Mouse (Mus musculus): Measurements from ENCODE around the gene Ptpdc1.

Ptpdc1 gene

GRCm38 (mm10) chr13:48655637-48656036 is 30.2 kb upstream of the Ptpdc1 start:
- DNase-seq (ENCODE audit: low read depth, low spot score) = no peak

- DNase-seq (ENCODE audit: low read depth, low spot score) = no peak
These were observed 28.6 kb upstream of the Ptpdc1 start for GRCm38 (mm10) chr13:48653788-48654770.

DNA sequence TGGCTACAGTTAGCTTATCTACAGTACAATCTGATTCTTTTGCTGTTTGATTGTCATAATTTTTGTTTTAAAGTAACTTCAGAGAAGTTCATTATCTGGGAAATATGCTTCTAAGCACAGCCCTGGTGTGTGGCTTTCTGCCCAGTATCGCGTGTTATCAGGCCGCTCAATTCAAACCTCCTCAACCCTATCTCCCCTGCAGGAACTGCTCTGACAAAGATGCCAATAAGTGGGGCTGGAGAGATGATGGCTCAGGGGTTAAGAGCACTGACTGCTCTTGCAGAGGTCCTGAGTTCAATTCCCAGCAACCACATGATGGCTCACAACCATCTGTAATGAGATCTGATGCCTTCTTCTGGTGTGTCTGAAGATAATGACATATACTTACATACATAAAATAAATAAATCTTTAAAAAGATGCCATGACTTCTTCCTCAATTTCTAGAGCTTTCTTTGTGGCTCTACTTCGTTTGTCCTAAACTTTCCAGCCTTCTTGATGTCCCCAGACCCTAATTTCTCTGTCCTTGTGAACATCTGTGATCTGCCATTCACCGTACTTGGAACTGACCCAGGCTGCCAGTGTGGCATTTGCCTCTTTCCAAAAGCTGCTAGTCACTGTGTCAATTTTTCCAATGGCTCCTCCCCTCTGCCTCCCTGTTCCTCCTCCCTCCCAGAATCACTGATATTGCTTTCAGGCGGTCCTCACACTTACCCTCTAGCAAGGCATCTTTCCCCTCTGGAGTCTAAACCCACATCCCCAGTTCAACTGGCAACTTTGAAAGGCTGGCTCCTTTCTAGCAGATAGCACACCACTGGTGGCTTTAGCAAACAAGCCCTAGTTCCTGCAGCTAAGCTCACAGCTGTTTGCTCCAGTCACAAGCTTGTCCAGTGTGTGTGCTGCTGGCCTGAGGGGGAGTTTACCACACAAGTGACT is 25.9 kb upstream of the Ptpdc1 start:
- DNase-seq (ENCODE audit: low read depth, low spot score) = no peak

- DNase-seq (ENCODE audit: low read depth, low spot score) = no peak
These were observed 25.2 kb upstream of the Ptpdc1 start for GRCm38 (mm10) chr13:48650615-48651014.

DNA sequence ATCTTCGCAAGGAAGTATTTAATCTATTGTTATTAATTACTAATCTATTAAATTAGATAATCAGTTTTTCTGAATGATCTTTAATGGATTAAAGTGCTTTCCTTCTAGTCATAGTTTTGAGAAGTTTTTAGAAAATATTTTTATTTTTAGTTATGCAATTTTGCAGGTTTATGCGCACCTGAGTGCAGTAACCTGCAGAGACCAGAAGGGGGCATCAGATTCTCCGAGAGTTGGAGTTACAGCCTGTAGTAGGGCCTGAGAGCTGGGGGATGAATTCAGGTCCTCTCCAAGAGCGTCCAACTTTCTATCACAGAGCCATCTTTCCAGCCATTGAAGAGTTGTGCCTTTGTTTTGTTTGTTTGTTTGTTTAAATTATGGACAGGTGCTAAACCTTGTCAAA is 21.2 kb upstream of the Ptpdc1 start:
- no peak for DNase-seq (ENCODE audit: low read depth, low spot score)

- DNase-seq (ENCODE audit: low read depth, low spot score) = no peak
These were observed 18.5 kb upstream of the Ptpdc1 start for GRCm38 (mm10) chr13:48643991-48644390.

DNA sequence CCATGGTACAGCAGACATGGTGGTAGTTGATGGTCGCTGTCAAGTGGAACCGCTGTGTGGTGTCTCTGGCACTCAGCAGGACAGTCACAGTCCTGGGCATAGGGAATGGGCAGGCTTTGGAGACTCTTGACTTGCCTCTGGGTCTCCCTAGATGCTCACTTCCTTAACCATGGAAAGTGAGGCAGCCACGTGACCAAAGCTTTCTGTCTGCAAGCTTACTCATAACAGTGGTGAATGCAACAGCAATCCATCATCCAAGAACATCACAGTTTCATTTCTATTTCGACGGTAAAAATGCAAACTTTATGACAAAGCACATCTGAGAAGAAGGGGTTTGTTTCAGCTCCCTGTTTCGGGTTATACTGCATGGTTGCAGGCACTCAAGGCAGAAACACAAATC is 17.6 kb upstream of the Ptpdc1 start:
- no peak for DNase-seq (ENCODE audit: low read depth, low spot score)

DNA sequence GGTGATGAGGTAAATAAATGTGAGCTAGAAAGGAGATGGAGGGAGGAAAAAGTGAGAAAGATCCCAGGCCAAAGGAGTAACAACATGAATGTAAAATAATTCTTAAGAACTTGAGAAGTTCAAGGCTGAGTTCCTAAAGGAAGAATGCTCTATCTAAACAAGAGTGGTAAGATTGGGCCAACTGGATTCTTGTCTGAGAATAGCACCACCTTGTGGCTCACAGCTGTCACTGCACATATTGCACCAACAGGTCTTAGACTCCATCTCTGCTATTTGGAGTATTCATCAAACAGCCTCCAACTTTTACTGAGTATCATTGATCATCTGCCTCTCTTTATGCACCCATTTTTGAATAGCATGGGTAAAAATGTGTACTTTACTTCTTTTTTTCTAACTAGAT is 14.1 kb upstream of the Ptpdc1 start:
- no peak for DNase-seq (ENCODE audit: low read depth, low spot score)

DNA sequence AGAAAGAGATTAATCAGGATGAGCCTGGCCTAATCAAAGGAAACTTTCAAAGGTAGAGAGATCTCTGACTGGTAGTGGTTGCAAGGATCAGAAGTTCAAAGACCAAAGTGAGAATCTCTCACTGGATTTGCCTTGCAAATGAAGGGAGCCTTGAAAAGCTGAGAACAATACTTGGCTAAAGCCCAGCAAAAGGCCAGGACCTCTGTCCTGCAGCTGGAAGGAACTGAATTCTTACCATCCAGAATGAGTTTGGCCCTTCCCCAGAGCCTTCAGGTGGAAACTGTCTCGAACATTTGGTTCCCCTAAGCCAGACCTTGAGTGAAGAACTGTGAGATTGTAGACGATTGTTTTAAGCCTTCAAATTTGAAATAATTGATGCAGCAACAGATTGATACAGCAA is 12.2 kb upstream of the Ptpdc1 start:
- no peak for DNase-seq (ENCODE audit: low read depth, low spot score)

- no peak for DNase-seq (ENCODE audit: low read depth, low spot score)
These were observed 6.2 kb upstream of the Ptpdc1 start for GRCm38 (mm10) chr13:48631691-48632090.

- peak; percentile 14 for DNase-seq (ENCODE audit: low read depth, low spot score)
These were observed 481 bp downstream of the Ptpdc1 start for GRCm38 (mm10) chr13:48624968-48625398.

- no peak for DNase-seq (ENCODE audit: low read depth, low spot score)
These were observed 6.6 kb downstream of the Ptpdc1 start for GRCm38 (mm10) chr13:48618890-48619289.

DNA sequence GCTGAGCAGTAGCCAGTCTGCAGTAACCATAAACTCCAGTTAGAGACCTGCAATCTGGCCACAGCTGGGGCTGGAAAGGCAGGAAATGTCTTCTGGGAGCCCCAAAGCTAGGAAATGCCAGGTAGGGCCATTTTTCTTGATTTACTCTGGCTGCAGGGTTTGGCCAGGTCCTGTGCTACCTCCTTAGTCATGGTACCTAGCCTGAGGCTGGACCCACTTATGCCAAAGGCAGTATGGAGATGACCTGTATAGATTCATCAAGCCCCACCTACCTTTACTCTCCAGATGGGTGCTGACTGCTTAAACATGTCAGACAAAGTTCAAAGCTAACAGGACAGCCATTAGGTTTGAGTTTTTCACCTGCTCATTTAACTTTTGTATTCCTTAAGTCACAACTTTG is 7.7 kb downstream of the Ptpdc1 start:
- no peak for DNase-seq (ENCODE audit: low read depth, low spot score)

- no peak for DNase-seq (ENCODE audit: low read depth, low spot score)
These were observed 10.9 kb downstream of the Ptpdc1 start for GRCm38 (mm10) chr13:48614525-48614924.

DNA sequence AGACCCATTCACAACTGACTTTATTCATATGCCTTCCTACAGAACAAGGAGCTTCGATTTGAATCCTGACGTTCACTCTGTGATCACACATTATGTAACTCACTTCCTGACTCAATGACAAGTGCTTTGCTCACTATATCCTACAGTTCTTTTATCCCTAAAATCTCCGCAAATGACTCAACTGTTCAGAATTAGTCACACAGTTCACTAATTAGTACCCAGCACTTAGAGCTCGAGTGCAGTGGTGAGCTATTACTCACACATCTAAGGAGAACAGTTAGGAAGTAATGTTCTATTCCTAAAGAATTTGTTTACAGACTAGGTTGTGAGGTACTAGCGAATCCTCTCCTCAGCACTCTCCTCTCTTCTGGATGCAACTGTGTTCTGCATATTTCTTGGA is 16.4 kb downstream of the Ptpdc1 start:
- DNase-seq (ENCODE audit: low read depth, low spot score) = no peak

- DNase-seq (ENCODE audit: low read depth, low spot score) = no peak
These were observed 20.9 kb downstream of the Ptpdc1 start for GRCm38 (mm10) chr13:48604591-48604990.

GRCm38 (mm10) chr13:48603296-48603695 is 22.2 kb downstream of the Ptpdc1 start:
- DNase-seq (ENCODE audit: low read depth, low spot score) = no peak

- no peak for DNase-seq (ENCODE audit: low read depth, low spot score)
These were observed 30.9 kb downstream of the Ptpdc1 start for GRCm38 (mm10) chr13:48594605-48595004.

GRCm38 (mm10) chr13:48594031-48594430 is 31.4 kb downstream of the Ptpdc1 start:
- DNase-seq (ENCODE audit: low read depth, low spot score) = no peak

DNA sequence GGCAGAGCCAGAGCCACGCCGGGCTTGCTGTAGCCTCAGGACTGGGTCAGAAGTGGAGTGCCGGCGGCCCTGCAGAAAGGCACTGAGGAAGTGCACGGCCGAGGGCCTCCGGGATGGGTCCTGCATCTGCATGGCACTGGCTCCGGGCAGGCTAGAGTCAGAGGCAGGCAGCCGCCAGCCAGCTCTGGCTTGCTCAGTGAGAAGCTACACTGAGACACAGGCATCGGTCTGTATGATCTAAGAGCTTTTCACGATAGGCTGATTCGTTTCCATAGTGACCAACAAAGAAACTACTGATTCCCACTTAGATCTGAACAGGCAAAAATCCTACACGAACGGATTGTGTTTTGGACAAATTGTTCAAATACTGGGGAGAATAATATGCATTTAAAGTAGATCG is 32.3 kb downstream of the Ptpdc1 start:
- no peak for DNase-seq (ENCODE audit: low read depth, low spot score)

- no peak for DNase-seq (ENCODE audit: low read depth, low spot score)
These were observed 34.7 kb downstream of the Ptpdc1 start for GRCm38 (mm10) chr13:48590743-48591142.

DNA sequence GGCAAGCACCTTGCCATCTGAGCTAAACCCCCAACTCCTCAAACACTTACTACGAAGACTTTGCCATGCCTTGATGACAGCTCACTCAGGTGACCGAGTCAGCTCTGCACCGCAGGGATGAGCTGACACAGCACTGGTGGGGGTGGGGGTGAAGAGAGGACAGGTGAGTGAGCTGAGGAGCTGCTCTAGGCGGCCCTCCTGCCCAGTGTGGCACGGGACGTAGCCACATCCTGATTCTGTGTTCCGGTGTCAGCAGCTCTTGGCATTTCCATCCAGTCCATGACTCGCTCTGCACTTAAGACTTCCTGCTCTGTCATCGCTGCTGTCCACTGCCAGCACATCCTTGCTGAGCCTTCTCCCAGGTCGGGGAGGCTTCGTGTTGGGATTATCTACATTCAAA is 38.1 kb downstream of the Ptpdc1 start:
- no peak for DNase-seq (ENCODE audit: low read depth, low spot score)
